Mouse (Mus musculus): ENCODE measurements at regions not wholly inside any gene's neighbourhood (a gene's known extent, or its start where the extent isn't known, plus 50 kb on each side); places are given as distances from the start of the nearest gene placed in this dataset.
"Not testable (repeated sequence)": the region's sequence is repeated elsewhere in the genome, so short reads cannot be mapped to it uniquely, and the experiment has no call there.

GRCm38 (mm10) chr2:92664939-92665338 is 65.4 kb downstream of the Chst1 start:
- intact Hi-C loops (cut with DNase I; ENCODE audit: low total_unique reads): no loop called here
- no peak for DNase-seq

DNA sequence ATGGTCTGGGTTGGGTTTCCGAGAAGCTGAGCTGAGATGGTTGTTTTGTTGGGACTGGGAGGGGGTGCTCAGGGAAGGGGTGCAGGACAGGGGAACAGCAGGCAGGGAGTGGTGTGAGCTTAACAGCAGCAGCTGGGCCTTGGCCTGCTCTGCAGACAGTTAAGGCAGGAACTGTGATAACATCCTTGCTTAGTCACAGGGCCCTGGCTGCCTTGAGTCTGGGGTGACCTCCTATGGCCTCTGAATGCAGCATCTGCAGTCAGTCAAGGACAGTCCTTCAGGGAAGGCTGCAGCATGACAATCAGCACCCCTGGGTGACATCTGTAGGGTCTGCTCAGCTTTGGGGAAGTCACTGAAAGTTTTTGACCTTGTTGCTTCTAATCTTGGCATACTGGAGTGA is 67.7 kb downstream of the Chst1 start:
- intact Hi-C loops (cut with DNase I; ENCODE audit: low total_unique reads): no loop called here
- DNase-seq: no peak

DNA sequence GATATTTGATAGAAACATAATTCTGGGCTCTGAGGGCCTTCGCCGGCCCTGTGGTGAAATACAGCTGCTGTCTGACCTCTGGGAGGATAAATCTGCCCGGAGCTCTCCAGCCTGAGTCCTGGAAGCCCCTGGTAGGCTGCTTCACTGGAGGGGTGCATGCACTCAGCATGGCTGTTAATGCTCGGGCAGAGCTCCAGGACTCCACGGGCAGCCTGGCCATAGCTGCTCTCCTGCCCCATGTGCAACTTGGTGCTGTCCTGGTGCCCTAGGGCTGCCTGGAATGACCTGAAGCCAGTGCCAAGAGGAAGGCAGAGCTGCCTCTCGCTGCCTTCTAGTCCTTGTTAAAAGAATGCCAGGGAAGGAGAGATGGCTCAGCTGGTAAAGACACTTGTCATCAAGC is 68.2 kb downstream of the Chst1 start:
- intact Hi-C loops (cut with DNase I; ENCODE audit: low total_unique reads): no loop called here
- DNase-seq: no peak

DNA sequence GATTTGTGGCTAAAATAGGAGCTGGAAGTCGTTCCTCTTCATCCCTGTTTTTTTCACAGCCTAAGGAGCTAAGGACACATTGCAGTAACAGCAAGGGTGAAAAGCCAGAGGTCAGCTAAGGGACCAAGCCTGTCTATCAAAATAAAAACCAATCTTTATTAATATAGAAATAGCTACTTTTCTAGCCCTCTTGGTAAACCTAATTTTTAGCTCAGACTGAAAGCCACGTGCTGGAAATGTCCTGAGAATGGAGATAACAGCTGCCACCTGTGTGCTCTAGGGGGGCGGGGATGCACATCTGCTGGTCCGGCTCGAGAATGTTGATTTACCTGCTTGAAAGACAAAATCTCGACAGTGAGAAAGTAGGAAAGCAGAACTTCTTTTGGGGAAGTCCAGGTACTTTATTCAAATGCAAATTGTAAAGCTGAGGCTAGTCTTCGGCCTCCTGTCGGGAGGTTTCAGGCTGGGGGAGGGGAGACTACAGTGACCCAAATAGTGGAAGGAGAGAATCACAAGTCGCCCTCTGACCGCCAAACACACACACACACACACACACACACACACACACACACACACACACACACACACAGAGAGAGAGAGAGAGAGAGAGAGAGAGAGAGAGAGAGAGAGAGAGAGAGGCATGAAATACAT is 70.0 kb downstream of the Chst1 start:
- intact Hi-C loops (cut with DNase I; ENCODE audit: low total_unique reads): not testable (repeated sequence)

GRCm38 (mm10) chr2:92671586-92671985 is 72.1 kb downstream of the Chst1 start:
- DNase-seq: peak; percentile 41
- intact Hi-C loops (cut with DNase I; ENCODE audit: low total_unique reads): no loop called here

More for the DNA sequence above, 70.0 kb downstream of the Chst1 start:
- not testable (repeated sequence) for DNase-seq

DNA sequence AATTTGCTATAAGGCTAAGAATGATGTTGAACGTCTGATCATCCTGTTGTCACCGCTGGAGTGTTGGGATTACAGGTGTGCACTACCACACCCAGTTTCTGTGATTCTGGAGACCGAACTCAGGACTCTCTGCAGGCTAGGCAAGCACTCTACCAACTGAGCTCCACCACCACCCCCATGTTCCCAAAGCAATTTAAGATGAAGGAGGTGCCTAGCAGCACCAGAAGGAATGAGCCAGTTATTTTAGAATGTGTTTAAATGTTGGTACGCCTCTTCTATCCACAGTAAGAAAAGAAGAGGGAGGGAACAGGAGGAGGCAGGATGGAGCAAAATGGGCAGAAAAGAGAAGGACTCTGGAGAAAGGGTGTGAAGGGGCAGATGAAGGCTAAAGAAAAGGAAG is 72.6 kb downstream of the Chst1 start:
- intact Hi-C loops (cut with DNase I; ENCODE audit: low total_unique reads): no loop called here
- no peak for DNase-seq

DNA sequence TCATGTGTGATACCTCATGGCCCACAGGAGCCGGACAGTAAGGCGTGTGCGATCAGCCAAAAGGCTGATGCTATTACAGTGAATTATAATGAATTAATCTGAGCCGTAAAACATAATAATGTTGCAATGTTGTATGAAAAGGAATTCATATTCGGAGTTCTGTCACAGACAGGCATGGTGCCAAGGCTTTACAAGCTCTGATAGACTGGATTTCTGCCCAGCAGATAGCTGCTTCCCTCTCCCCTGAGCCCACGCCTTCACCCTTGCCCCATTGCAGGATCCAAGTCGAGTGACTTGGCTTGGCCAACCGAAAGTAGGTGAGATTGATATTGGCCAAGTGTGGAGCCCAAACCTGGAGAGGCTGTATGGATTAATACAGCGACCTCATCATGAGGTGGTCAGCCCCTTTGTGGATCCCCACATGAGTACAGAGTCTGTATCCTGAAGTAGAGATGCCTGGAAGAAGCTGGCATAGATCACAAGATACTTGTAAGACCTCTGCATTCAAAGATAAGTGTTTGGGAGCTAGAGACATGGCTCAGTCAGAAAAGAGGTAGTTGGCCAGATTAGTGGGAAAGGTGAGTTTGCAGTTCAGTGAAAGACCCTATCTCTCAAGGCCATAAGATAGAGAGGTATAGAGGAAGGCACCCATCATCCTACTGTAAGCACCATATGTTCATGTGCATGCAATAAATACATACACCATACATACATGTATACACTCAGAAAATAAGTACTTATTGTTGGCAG is 73.7 kb downstream of the Chst1 start:
- DNase-seq: no peak
- intact Hi-C loops (cut with DNase I; ENCODE audit: low total_unique reads): no loop called here

DNA sequence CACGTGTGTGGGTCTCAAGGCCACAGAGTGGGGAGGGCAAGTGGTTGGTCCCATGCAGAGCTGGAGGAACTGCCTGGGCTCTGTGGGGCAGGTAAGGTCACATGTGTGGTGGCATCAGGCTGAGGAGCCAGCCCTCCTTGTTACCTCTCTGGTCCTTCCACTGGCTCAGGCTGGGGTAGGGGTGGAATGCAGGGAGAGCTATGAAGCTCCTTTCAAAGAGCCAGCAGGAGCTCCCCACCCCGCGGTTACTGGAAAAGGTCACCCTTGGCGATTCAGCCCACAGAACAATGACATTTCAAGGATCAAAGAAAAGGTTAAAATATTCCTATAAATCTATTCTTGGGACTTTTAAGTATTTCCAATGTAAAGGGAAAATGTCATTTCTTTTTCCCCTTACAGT is 74.4 kb downstream of the Chst1 start:
- intact Hi-C loops (cut with DNase I; ENCODE audit: low total_unique reads): no loop called here
- DNase-seq: no peak

GRCm38 (mm10) chr2:92675247-92675646 is 75.7 kb downstream of the Chst1 start:
- intact Hi-C loops (cut with DNase I; ENCODE audit: low total_unique reads): no loop called here

GRCm38 (mm10) chr2:92678276-92678930 is 78.9 kb downstream of the Chst1 start:
- DNase-seq: no peak
- intact Hi-C loops (cut with DNase I; ENCODE audit: low total_unique reads): no loop called here

More at GRCm38 (mm10) chr2:92675247-92675646, 75.7 kb downstream of the Chst1 start:
- no peak for DNase-seq

DNA sequence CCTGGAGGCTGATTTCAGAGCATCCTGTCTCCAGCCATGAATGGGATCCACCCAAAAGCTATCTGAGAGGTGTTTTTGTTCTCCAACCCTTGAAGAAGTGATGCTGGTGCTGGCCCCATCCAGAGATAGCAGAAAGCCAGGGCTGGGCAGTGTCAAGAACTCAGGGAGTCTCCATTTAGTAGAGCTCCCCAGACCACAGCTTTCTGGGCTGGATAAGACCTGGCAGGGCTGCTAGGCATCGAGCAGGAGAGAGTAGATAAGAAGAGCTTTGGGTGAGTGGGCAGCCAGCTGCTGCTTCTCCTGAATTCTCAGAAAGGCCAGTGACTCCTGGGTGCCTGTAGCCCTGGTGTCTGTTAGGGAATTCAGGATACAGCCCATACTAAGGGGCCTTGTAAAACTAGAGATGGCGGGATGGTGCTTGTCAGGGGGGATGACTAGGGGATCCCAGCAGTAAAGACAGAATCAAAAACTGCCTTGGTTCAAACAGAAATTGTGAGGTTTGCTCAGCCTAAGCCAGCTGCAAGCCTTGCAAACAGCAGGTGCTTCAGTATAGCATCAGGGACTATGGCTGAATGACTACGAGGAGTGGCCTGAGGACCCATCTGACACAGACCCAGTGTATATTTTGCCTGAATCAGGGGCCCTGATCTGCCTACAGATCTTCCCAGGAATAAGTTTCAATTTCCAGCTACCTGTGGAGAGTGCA is 79.6 kb downstream of the Chst1 start:
- no peak for DNase-seq
- intact Hi-C loops (cut with DNase I; ENCODE audit: low total_unique reads): no loop called here

DNA sequence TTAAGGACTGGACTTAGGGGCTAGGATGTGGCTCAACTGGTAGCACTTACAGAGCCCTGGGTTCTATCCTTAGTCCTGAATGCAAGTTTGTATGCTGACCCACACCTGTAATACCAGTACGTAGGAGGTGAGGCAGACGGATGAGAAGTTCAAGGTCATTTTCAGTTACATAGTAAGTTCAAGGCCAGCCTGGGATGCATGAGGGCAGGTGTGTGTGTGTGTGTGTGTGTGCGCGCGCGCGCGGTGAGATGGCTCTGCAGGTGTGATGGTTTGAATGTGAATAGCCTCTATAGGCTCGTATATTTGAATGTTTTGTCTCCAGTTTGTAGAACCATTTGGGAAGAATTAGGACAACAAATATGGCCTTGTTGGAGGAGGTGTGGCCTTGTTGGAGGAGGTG is 82.7 kb downstream of the Chst1 start:
- intact Hi-C loops (cut with DNase I; ENCODE audit: low total_unique reads): no loop called here
- DNase-seq: no peak

GRCm38 (mm10) chr2:92687702-92688101 is 88.2 kb downstream of the Chst1 start:
- DNase-seq: no peak
- intact Hi-C loops (cut with DNase I; ENCODE audit: low total_unique reads): no loop called here

DNA sequence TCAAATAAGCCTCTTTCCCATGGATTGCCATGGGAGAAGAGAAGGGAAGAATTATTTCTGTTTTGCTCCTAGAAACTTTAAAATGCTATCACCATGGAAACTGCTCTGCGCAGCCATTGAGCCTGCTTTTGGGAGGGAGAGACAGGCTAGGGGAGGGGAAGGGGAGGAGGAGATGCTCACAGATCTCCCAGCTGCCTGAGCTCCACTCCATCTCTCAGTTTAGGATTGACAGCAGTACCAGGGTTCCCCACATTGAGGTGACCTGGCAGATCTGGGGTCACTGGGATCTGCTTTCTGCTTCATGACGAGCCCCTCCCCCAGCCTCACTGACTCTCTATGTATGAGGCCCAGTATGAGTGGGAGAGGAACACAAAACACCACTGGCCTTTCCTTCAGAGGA is 89.7 kb downstream of the Chst1 start:
- intact Hi-C loops (cut with DNase I; ENCODE audit: low total_unique reads): no loop called here
- DNase-seq: no peak

DNA sequence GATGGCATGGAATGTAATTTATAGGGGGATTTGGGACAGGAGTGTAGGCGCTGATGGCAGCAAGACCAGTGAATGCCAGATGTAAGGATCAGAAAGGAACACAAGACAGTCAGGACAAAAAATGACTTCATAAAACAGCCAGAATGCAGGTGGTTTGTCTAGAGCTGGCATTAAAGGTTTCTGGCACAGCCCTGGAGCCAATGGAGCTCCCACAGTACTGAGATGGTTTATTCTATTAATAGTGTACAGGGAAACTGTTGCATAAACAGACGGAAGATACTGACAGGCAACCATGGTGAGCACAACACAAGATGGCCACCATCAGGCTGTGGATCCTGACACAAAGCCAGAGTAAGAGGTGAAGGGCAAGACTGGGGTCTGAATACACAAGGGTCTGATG is 90.8 kb downstream of the Chst1 start:
- intact Hi-C loops (cut with DNase I; ENCODE audit: low total_unique reads): no loop called here
- DNase-seq: no peak

DNA sequence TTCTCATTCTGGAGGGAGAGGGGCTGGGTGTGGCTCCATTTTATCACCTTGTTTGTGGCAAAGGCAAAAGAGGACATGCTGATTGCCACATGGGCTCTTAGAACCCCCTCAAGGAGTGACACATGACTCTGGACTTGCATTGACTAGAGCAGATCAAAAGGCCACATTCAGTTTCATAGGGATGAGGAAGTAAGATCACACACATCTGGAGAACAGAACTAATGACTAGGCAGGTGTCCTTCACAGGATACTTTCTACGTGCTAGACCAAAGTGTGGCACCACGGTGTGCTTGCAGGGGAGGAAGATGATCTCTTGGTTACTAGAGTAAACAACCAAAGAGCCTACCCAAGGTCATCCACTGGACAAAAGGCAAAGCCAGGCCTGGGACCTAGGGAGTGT is 91.9 kb downstream of the Chst1 start:
- intact Hi-C loops (cut with DNase I; ENCODE audit: low total_unique reads): no loop called here
- no peak for DNase-seq

DNA sequence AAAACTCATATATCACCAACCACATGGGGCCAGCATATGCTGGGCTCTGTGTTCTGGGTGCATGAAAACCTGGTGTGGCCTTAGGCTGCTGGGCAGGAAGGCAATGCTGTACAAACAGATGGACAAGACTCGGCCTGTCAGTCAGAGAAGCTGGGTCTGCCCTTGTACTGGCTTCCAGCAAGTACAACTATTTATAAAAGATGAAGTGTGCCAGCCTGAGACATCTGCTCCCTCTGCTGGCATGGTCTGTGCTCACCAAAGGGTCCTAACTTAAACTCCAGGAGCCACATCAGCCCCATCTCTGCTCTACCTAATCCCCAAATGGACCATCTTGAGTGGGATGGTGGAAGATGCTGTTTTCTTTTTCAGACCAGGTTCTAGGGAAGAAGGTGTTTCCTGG is 93.1 kb downstream of the Chst1 start:
- intact Hi-C loops (cut with DNase I; ENCODE audit: low total_unique reads): no loop called here
- no peak for DNase-seq

DNA sequence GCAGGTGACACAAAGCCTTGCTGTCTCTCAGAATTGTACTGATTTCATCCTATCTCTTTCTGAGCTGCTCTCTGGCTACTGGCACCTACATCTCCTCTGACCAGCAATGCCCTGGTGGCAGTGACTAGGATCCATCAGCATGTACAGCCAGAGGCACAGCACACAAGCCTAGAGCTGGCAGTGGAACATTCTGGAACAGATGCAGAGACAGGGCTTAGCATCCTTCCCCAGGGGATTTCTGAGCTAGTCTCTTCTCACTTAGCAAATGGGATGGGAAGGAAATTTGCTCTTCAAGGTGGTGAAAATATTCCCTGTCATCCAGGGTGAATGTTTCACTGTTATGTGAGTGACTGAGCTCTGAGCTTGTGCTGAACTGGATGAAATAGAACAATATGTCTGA is 93.5 kb downstream of the Chst1 start:
- no peak for DNase-seq
- intact Hi-C loops (cut with DNase I; ENCODE audit: low total_unique reads): no loop called here

GRCm38 (mm10) chr2:92694797-92695196 is 95.3 kb downstream of the Chst1 start:
- DNase-seq: no peak
- intact Hi-C loops (cut with DNase I; ENCODE audit: low total_unique reads): no loop called here

DNA sequence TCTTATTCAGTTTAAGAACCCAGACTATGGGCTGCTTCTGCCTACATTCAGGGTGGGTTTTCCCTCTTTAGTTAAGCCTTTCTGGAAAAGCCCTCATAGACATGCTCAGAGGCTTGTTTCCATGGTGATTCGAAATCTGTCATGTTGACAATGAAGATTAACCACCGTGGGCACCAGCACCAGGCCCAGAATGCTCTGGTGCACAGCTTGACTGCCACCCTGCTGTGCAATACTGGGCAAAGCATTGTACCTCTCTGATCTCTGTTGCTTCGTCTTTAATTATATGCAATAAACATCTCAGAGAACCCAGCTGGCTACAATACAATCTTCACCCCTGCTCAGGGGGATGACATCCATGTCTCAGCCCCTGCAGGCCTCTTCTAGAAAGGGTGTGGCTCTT is 96.4 kb downstream of the Chst1 start:
- intact Hi-C loops (cut with DNase I; ENCODE audit: low total_unique reads): no loop called here
- DNase-seq: no peak

All from gastrocnemius, postnatal 14 days (tissue).